Mouse (Mus musculus): ENCODE results near the gene Mpl.

DNA sequence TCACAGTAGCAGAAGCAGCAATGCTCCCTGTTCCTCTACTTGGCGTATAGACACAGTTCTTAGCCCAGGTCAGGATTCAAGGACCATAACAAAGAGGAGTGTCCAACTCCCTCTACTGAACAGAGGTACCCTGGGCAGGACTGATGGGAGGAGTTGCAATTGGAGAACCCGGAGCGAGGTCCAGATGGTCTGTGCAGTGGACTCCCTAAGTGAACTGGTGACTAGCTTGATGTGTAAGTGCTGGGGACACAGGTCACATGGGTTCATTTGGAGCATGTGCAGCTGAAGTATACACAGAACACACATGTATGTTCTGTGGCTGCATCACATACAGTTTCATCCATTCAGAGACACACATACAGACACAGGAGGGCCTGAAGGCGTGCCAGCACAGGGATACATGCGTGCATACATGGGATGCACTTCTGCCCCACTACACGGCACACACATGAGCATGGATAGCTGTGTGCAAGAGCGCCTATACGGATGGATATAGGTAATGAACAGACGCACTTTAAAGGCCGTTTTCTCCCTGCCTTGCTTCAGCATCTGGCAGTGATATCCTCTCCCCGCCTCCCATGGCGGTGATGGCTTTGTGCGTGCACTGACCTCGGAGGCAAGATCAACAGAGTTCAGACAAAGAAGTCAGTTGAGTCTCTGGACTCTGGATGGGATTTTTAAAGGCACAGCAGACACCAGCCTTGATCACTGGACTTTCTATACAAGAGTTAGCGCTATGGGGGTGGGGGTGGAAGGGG, 19.6 kb upstream of the Mpl start:
- TF ChIP-seq POLR2A (IDR thresholded peaks at IDR 0.05; ENCODE audit: insufficient read length, low read depth) (no peak), MYOG (IDR thresholded peaks at IDR 0.05; ENCODE audit: control insufficient read depth in 1 of 3, insufficient read depth in 1 of 3, insufficient read length in 2 of 3, low read depth in 2 of 3) (no peak), TCF3 (IDR thresholded peaks at IDR 0.05; ENCODE audit: insufficient read length, low read depth) (no peak), USF1 (IDR thresholded peaks at IDR 0.05; ENCODE audit: low read depth) (no peak), MAX (IDR thresholded peaks at IDR 0.05; ENCODE audit: low read depth) (no peak)

Measured in myocyte (in vitro differentiated cells).